Comparison of ENCODE assay signal across 7 mouse cellular contexts in the genomic region with DNA sequence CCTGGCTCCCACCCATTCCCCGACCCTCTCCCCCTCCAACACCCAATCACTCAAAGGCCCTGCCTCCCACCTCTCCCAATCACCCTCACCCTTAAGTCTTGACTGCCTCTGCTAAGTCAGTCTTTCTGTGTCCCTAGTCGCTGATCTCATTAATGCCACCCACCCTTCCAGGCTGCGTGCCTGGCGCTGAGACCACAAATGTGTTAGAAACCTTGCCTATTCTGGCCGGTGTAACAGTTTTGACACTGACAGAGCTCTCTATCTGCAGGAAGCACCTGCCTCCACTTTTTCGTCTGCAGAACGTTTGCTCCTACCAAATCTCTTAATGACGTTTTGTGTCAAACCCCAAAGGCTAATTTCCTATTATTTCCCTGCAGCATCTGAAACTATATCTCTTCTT. TPM values are rescaled to one million over a fixed set of nuclear protein-coding genes. Genes with fewer than 3 reads are reported as not detected.
A peak's percentile ranks its signal among the peaks of the same experiment; 100 is the strongest.
DNase-seq lines count a peak whose midpoint lies in the region; ATAC-seq and TF ChIP-seq lines count a peak whose summit lies in the region.

No protein-coding gene starts in this region.

- H3K9me3 ChIP-seq in lung, postnatal 0 days (ENCODE audit: low read length): no peaks in the 10 kb centered on the region
- H3K9me3 ChIP-seq in embryonic facial prominence, embryonic 15.5 days (replicated peaks): no peaks in the 10 kb centered on the region
- H3K9me3 ChIP-seq in limb, embryonic 13.5 days: no peaks in the 10 kb centered on the region
- H3K9me3 ChIP-seq in stomach, embryonic 15.5 days: no peaks in the 10 kb centered on the region

- H3K9ac ChIP-seq in lung, postnatal 0 days (replicated peaks; ENCODE audit: low read depth): no peak overlapping the region
- H3K9ac ChIP-seq in embryonic facial prominence, embryonic 15.5 days: no peak overlapping the region
- peak overlapping the region; percentile 39; the same call in 1 of the 2 replicates for H3K9ac ChIP-seq in limb, embryonic 13.5 days
- H3K9ac ChIP-seq in stomach, embryonic 15.5 days: no peak overlapping the region

- WGBS in lung, postnatal 0 days: 6% methylated on average over 8 of the region's 8 CpGs
- WGBS in embryonic facial prominence, embryonic 15.5 days: 5% methylated on average over 8 of the region's 8 CpGs
- WGBS in limb, embryonic 13.5 days: 9% methylated on average over 8 of the region's 8 CpGs
- 6% methylated on average over 8 of the region's 8 CpGs for WGBS in stomach, embryonic 15.5 days

- DNase-seq in lung, postnatal 0 days (ENCODE audit: low spot score): no peak
- no peak for DNase-seq in lung, postnatal 25 days (ENCODE audit: low spot score)
- DNase-seq in gastrocnemius, postnatal 14 days: no peak

- no peaks in the 10 kb centered on the region for H3K27me3 ChIP-seq in lung, postnatal 0 days (replicated peaks; ENCODE audit: insufficient read depth, low read length)
- no peaks in the 10 kb centered on the region for H3K27me3 ChIP-seq in embryonic facial prominence, embryonic 15.5 days
- H3K27me3 ChIP-seq in limb, embryonic 13.5 days: no peaks in the 10 kb centered on the region
- H3K27me3 ChIP-seq in stomach, embryonic 15.5 days (replicated peaks): no peaks in the 10 kb centered on the region

- no peak for TF ChIP-seq CTCF in lung, postnatal 0 days (IDR thresholded peaks at IDR 0.05)

- no peak for TF ChIP-seq EP300 in lung, postnatal 0 days (IDR thresholded peaks at IDR 0.05)

- no peak for ATAC-seq in lung, postnatal 0 days
- no peak for ATAC-seq in embryonic facial prominence, embryonic 15.5 days (ENCODE audit: insufficient number of reproducible peaks, low FRiP score, low TSS enrichment, low read depth)
- ATAC-seq in limb, embryonic 13.5 days (ENCODE audit: low FRiP score, low read depth): no peak; the same call in 1 of the 2 replicates
- no peak; the same call in 1 of the 2 replicates for ATAC-seq in stomach, embryonic 15.5 days (ENCODE audit: insufficient read depth, low FRiP score, low read depth)
- ATAC-seq in CD4-positive, CD25-positive, alpha-beta regulatory T cell, adult 4 months: no peak

- H3K4me2 ChIP-seq in lung, postnatal 0 days (replicated peaks; ENCODE audit: low read depth, low read length): peak overlapping the region; percentile 83
- H3K4me2 ChIP-seq in embryonic facial prominence, embryonic 15.5 days (replicated peaks): peak overlapping the region; percentile 75
- H3K4me2 ChIP-seq in limb, embryonic 13.5 days (replicated peaks): peak overlapping the region; percentile 78
- H3K4me2 ChIP-seq in stomach, embryonic 15.5 days: peak overlapping the region; percentile 78

- peaks cover 16% of the 10 kb centered on the region; the same call in 1 of the 2 replicates for H3K4me1 ChIP-seq in lung, postnatal 0 days (ENCODE audit: insufficient read depth, low read depth, low read length)
- H3K4me1 ChIP-seq in embryonic facial prominence, embryonic 15.5 days: peaks cover 34% of the 10 kb centered on the region
- H3K4me1 ChIP-seq in limb, embryonic 13.5 days: peaks cover 30% of the 10 kb centered on the region
- peaks cover 32% of the 10 kb centered on the region for H3K4me1 ChIP-seq in stomach, embryonic 15.5 days

- intact Hi-C loops in gastrocnemius, postnatal 14 days (cut with DNase I; ENCODE audit: low total_unique reads): no loop called here

- peak overlapping the region; percentile 38; the same call in 1 of the 2 replicates for H3K27ac ChIP-seq in lung, postnatal 0 days (ENCODE audit: low read length)
- H3K27ac ChIP-seq in embryonic facial prominence, embryonic 15.5 days (replicated peaks): no peak overlapping the region
- peak overlapping the region; percentile 69; the same call in 1 of the 2 replicates for H3K27ac ChIP-seq in limb, embryonic 13.5 days
- H3K27ac ChIP-seq in stomach, embryonic 15.5 days: peak overlapping the region; percentile 44; the same call in 1 of the 2 replicates

- H3K36me3 ChIP-seq in lung, postnatal 0 days (ENCODE audit: insufficient read depth, low read length): no peaks in the 10 kb centered on the region
- H3K36me3 ChIP-seq in embryonic facial prominence, embryonic 15.5 days: no peaks in the 10 kb centered on the region
- no peaks in the 10 kb centered on the region for H3K36me3 ChIP-seq in limb, embryonic 13.5 days
- no peaks in the 10 kb centered on the region for H3K36me3 ChIP-seq in stomach, embryonic 15.5 days

- peak overlapping the region; percentile 90 for H3K4me3 ChIP-seq in lung, postnatal 0 days (ENCODE audit: low read depth, low read length)
- peak overlapping the region; percentile 91 for H3K4me3 ChIP-seq in embryonic facial prominence, embryonic 15.5 days (replicated peaks)
- H3K4me3 ChIP-seq in limb, embryonic 13.5 days: peak overlapping the region; percentile 90
- peak overlapping the region; percentile 99 for H3K4me3 ChIP-seq in stomach, embryonic 15.5 days (replicated peaks)

RNA-seq across cellular contexts. Expression of a gene that starts 0.5 kb away (rescaled TPM):
- polyA plus RNA-seq in lung, postnatal 0 days (2015; fragmentation: Nextera tagmentation; extraction: Ambion mirVana): 5.4 and 5.7 TPM in 2 replicates
- 5.0 and 5.5 TPM in 2 replicates for polyA plus RNA-seq in embryonic facial prominence, embryonic 15.5 days (2015; fragmentation: Nextera tagmentation; extraction: Ambion mirVana)
- 4.9 and 5.5 TPM in 2 replicates for polyA plus RNA-seq in limb, embryonic 13.5 days (2015; fragmentation: Nextera tagmentation; extraction: Ambion mirVana)
- 5.1 and 5.2 TPM in 2 replicates for polyA plus RNA-seq in stomach, embryonic 15.5 days (2015; fragmentation: Nextera tagmentation; extraction: Ambion mirVana)
- polyA plus RNA-seq in CD4-positive, CD25-positive, alpha-beta regulatory T cell, adult 4 months (2017; shearing (Covaris generic)): 10 to 100 TPM in 1 of 2 experiments, 1 to 10 TPM in 1; 9.8 to 10.1 TPM
- total RNA-seq in gastrocnemius, postnatal 14 days (2021): 1 to 10 TPM; 6.8 to 7.9 TPM

RNA-seq across cellular contexts. Expression of a gene that starts 39.6 kb away (rescaled TPM):
- polyA plus RNA-seq in lung, postnatal 0 days (2015; fragmentation: Nextera tagmentation; extraction: Ambion mirVana): 8.6 TPM in 2 replicates
- 15.6 and 17.2 TPM in 2 replicates for polyA plus RNA-seq in embryonic facial prominence, embryonic 15.5 days (2015; fragmentation: Nextera tagmentation; extraction: Ambion mirVana)
- 17.6 and 22.5 TPM in 2 replicates for polyA plus RNA-seq in limb, embryonic 13.5 days (2015; fragmentation: Nextera tagmentation; extraction: Ambion mirVana)
- polyA plus RNA-seq in stomach, embryonic 15.5 days (2015; fragmentation: Nextera tagmentation; extraction: Ambion mirVana): 13.9 and 15.2 TPM in 2 replicates
- 10 to 100 TPM; 17.2 to 17.7 TPM for polyA plus RNA-seq in CD4-positive, CD25-positive, alpha-beta regulatory T cell, adult 4 months (2017; shearing (Covaris generic))
- total RNA-seq in gastrocnemius, postnatal 14 days (2021): 1 to 10 TPM; 6.4 to 7.8 TPM
